Mouse (Mus musculus): Measurements from ENCODE around the gene Rabl3. TPM values are rescaled to one million over a fixed set of nuclear protein-coding genes. Genes with fewer than 3 reads are reported as not detected.

The Rabl3 gene
- total RNA-seq, 1 experiment, result 8.3 TPM

DNA sequence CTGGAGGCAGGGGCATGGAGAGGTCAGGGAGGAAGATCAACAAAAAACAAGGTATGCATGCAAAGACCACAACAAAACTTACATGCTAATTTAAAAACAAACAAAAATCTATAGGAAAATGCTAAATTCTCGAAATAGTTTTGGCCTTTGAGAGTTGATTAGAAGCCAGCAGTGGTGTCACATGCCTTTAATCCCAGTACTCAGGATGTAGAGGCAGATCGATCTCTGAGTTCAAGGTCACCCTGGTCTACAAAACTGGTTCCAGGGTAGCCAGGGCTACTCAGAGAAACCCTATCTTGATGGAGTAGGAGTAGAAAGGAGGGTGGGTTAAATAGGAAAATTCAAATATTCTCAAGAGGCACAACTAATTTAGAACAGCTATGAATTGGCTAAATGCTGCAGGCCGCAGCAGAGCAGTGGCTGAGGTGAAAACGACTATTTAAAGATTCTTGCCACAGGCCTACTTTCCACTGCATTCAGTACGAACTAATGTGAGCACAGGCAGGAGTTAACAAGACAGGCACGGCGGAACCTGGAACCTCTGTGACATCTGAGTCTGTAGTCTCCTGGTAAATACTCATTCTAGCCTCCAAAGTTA lies 17.5 kb upstream of the Rabl3 start:
- Histone ChIP-seq H3K36me3 (ENCODE audit: control insufficient read depth, insufficient read depth, low read length, poor library complexity, severe bottlenecking) (peaks cover 26% of the 10 kb centered on the region), H3K4me1 (ENCODE audit: control insufficient read depth in 2 of 2, insufficient read depth in 2 of 2, low read length in 2 of 2, poor library complexity in 1 of 2) (no peaks in the 10 kb centered on the region), H3K4me3 (ENCODE audit: insufficient read depth in 1 of 2, low read depth in 1 of 2, low read length in 2 of 2, poor library complexity in 1 of 2, severe bottlenecking in 1 of 2) (no peak overlapping the region), H3K27ac (ENCODE audit: insufficient read depth, low read depth, low read length, poor library complexity, severe bottlenecking) (no peak overlapping the region), H3K9me3 (ENCODE audit: control insufficient read depth, insufficient read depth, low read depth, low read length) (no peaks in the 10 kb centered on the region), H3K9ac (ENCODE audit: insufficient read depth, low read depth, low read length, poor library complexity, severe bottlenecking) (no peak overlapping the region)
- TF ChIP-seq MAFK (IDR thresholded peaks at IDR 0.05; ENCODE audit: insufficient read depth, low read depth, low read length) (no peak), HCFC1 (IDR thresholded peaks at IDR 0.05; ENCODE audit: borderline replicate concordance, insufficient read depth, low read length) (no peak), ZNF384 (IDR thresholded peaks at IDR 0.05; ENCODE audit: low read depth, low read length) (no peak), ZC3H11A (IDR thresholded peaks at IDR 0.05; ENCODE audit: borderline replicate concordance, low read depth, low read length) (no peak)
- DNase-seq (ENCODE audit: low read depth, low spot score), result no peak
- in situ Hi-C loops (cut with MboI; ENCODE audit: low sequenced_read_pairs in 2 of 2, unreplicated experiment in 2 of 2), result no loop called here

DNA sequence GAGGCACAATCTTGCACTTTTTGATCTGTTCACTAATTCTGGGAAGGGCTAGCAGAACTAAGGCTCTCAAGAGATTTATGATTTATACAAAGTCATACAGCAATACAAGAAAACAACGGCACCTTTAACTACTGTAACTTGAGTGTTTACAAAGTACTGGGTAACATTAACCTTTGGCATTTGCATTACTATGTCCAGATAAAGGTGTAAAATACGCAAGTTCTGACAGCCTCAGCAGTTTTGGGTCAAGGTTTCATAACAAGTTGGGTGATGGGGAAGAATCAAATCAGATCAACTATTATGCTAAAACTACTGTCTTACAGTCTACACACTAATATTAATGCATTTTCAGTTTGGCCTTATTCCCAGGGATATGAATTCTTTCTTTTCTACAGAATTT lies 14.6 kb upstream of the Rabl3 start:
- H3K36me3 ChIP-seq (ENCODE audit: control insufficient read depth, insufficient read depth, low read length, poor library complexity, severe bottlenecking), result peaks cover 22% of the 10 kb centered on the region
- in situ Hi-C loops (cut with MboI; ENCODE audit: low sequenced_read_pairs in 2 of 2, unreplicated experiment in 2 of 2), result no loop called here
- H3K9ac ChIP-seq (ENCODE audit: insufficient read depth, low read depth, low read length, poor library complexity, severe bottlenecking), result no peak overlapping the region
- H3K27ac ChIP-seq (ENCODE audit: insufficient read depth, low read depth, low read length, poor library complexity, severe bottlenecking), result no peak overlapping the region
- H3K9me3 ChIP-seq (ENCODE audit: control insufficient read depth, insufficient read depth, low read depth, low read length), result no peaks in the 10 kb centered on the region
- no peak overlapping the region for H3K4me3 ChIP-seq (ENCODE audit: insufficient read depth in 1 of 2, low read depth in 1 of 2, low read length in 2 of 2, poor library complexity in 1 of 2, severe bottlenecking in 1 of 2)
- no peak for TF ChIP-seq CHD2 (IDR thresholded peaks at IDR 0.05; ENCODE audit: low read depth, low read length)
- no peak for TF ChIP-seq ZNF384 (IDR thresholded peaks at IDR 0.05; ENCODE audit: low read depth, low read length)
- TF ChIP-seq HCFC1 (IDR thresholded peaks at IDR 0.05; ENCODE audit: borderline replicate concordance, insufficient read depth, low read length), result no peak
- no peak for TF ChIP-seq ZC3H11A (IDR thresholded peaks at IDR 0.05; ENCODE audit: borderline replicate concordance, low read depth, low read length)
- no peak for TF ChIP-seq MAFK (IDR thresholded peaks at IDR 0.05; ENCODE audit: insufficient read depth, low read depth, low read length)
- no peaks in the 10 kb centered on the region for H3K4me1 ChIP-seq (ENCODE audit: control insufficient read depth in 2 of 2, insufficient read depth in 2 of 2, low read length in 2 of 2, poor library complexity in 1 of 2)
- DNase-seq (ENCODE audit: low read depth, low spot score), result no peak

DNA sequence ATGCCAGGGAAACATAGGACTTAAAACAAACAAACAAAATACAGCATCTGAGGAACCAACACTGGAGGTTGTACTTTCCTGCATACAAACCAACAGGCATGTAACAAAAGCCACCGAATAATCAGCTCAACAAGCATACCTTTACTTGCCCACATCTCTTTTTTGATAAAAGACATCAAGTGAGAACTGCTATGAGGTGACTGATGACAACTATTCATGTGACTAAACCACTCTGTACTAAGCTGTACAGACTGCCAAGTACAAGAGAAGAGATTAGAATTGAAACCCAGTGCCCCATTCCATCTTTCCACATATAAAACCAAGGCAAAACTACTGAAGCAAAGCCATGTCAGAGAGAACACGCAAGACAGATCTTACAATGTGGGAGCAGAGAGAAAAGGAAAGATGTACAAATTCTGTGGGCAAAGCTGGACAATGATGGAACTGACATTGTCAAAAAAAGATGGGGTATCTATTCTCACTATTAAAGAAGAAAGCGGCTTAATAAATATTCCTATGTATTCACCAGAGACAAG lies 12.9 kb upstream of the Rabl3 start:
- in situ Hi-C loops (cut with MboI; ENCODE audit: low sequenced_read_pairs in 2 of 2, unreplicated experiment in 2 of 2), result no loop called here
- peaks cover 17% of the 10 kb centered on the region for H3K36me3 ChIP-seq (ENCODE audit: control insufficient read depth, insufficient read depth, low read length, poor library complexity, severe bottlenecking)

GRCm38 (mm10) chr16:37530170-37530569 lies 9.5 kb upstream of the Rabl3 start:
- DNase-seq (ENCODE audit: low read depth, low spot score), result no peak
- in situ Hi-C loops (cut with MboI; ENCODE audit: low sequenced_read_pairs in 2 of 2, unreplicated experiment in 2 of 2), result no loop called here

More for the DNA sequence above, 12.9 kb upstream of the Rabl3 start:
- H3K27ac ChIP-seq (ENCODE audit: insufficient read depth, low read depth, low read length, poor library complexity, severe bottlenecking), result no peak overlapping the region
- H3K9me3 ChIP-seq (ENCODE audit: control insufficient read depth, insufficient read depth, low read depth, low read length), result no peaks in the 10 kb centered on the region
- no peak overlapping the region for H3K9ac ChIP-seq (ENCODE audit: insufficient read depth, low read depth, low read length, poor library complexity, severe bottlenecking)
- no peak overlapping the region for H3K4me3 ChIP-seq (ENCODE audit: insufficient read depth in 1 of 2, low read depth in 1 of 2, low read length in 2 of 2, poor library complexity in 1 of 2, severe bottlenecking in 1 of 2)
- no peak for DNase-seq (ENCODE audit: low read depth, low spot score)
- H3K4me1 ChIP-seq (ENCODE audit: control insufficient read depth in 2 of 2, insufficient read depth in 2 of 2, low read length in 2 of 2, poor library complexity in 1 of 2), result no peaks in the 10 kb centered on the region
- TF ChIP-seq ZNF384 (IDR thresholded peaks at IDR 0.05; ENCODE audit: low read depth, low read length), result no peak
- no peak for TF ChIP-seq HCFC1 (IDR thresholded peaks at IDR 0.05; ENCODE audit: borderline replicate concordance, insufficient read depth, low read length)
- no peak for TF ChIP-seq ZC3H11A (IDR thresholded peaks at IDR 0.05; ENCODE audit: borderline replicate concordance, low read depth, low read length)
- no peak for TF ChIP-seq MAFK (IDR thresholded peaks at IDR 0.05; ENCODE audit: insufficient read depth, low read depth, low read length)
- TF ChIP-seq CHD2 (IDR thresholded peaks at IDR 0.05; ENCODE audit: low read depth, low read length), result no peak

More at GRCm38 (mm10) chr16:37530170-37530569, 9.5 kb upstream of the Rabl3 start:
- Histone ChIP-seq H3K36me3 (ENCODE audit: control insufficient read depth, insufficient read depth, low read length, poor library complexity, severe bottlenecking) (peaks cover 14% of the 10 kb centered on the region), H3K27ac (ENCODE audit: insufficient read depth, low read depth, low read length, poor library complexity, severe bottlenecking) (no peak overlapping the region), H3K4me1 (ENCODE audit: control insufficient read depth in 2 of 2, insufficient read depth in 2 of 2, low read length in 2 of 2, poor library complexity in 1 of 2) (0 out of 4 replicates have a peak, but pooled peaks cover 0 to 2% of the 10 kb centered on the region in 2 experiments), H3K9ac (ENCODE audit: insufficient read depth, low read depth, low read length, poor library complexity, severe bottlenecking) (no peak overlapping the region), H3K4me3 (ENCODE audit: insufficient read depth in 1 of 2, low read depth in 1 of 2, low read length in 2 of 2, poor library complexity in 1 of 2, severe bottlenecking in 1 of 2) (no peak overlapping the region), H3K9me3 (ENCODE audit: control insufficient read depth, insufficient read depth, low read depth, low read length) (no peaks in the 10 kb centered on the region)
- TF ChIP-seq ZC3H11A (IDR thresholded peaks at IDR 0.05; ENCODE audit: borderline replicate concordance, low read depth, low read length) (no peak), MAFK (IDR thresholded peaks at IDR 0.05; ENCODE audit: insufficient read depth, low read depth, low read length) (no peak), CHD2 (IDR thresholded peaks at IDR 0.05; ENCODE audit: low read depth, low read length) (no peak), ZNF384 (IDR thresholded peaks at IDR 0.05; ENCODE audit: low read depth, low read length) (no peak), HCFC1 (IDR thresholded peaks at IDR 0.05; ENCODE audit: borderline replicate concordance, insufficient read depth, low read length) (no peak)

Data from ES-E14 (cell line).